Mouse (Mus musculus): ENCODE results near the gene Wipf1. TPM values are rescaled to one million over a fixed set of nuclear protein-coding genes. Genes with fewer than 3 reads are reported as not detected.

The Wipf1 gene
- polyA plus RNA-seq, 1 experiment: 37.6 TPM

DNA sequence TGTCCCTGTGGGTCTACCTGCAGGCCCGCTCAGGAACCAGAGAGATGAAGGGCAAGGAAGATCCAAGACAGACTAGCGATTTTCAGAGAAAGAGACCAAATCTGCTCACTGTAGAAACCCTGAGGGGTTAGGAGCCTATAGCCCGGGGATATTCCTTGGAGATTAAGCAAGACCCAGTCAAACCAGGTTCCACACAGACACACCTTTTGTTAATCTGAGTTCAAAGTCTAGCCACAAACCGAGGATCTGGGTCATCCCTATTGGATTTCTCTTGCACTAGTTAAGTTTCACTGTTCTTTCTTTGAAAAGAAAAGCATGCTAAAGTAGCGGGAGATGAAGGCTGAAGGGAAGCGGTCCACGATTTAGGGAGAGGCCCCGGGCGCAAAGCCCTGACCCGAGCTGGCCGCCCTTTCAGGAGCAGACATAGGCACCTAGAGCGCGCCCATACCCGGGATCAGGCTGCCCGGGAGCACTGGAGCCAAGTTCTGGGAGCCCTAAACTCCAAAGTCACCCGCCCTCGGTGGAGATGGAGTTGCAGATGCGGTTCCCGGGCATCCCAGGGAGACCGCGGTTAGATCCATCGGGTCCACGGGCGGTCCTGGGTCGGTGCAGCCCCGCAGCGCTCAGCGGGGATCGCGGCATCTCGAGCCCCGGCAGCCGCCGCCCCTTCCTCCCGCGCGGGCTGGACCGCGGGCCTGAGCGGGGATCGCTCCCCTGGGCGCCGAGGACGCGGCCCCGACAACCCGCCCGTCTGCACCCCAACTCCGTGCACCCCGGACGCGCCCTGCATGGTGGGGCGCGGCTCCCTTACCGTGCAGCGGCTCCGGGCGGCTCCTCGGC, 798 bp downstream of the Wipf1 start:
- Histone ChIP-seq H3K27ac (ENCODE audit: insufficient read depth, low read length) (peak overlapping the region; percentile 84), H3K4me3 (ENCODE audit: insufficient read depth, low read length) (peak overlapping the region; percentile 85), H3K4me1 (ENCODE audit: control insufficient read depth, insufficient read depth, low read length) (peaks cover 10% of the 10 kb centered on the region)
- TF ChIP-seq POLR2A (IDR thresholded peaks at IDR 0.05; ENCODE audit: low read depth, low read length): no peak
- no peak for TF ChIP-seq CTCF (IDR thresholded peaks at IDR 0.05; ENCODE audit: borderline replicate concordance, insufficient read depth, low read length)

DNA sequence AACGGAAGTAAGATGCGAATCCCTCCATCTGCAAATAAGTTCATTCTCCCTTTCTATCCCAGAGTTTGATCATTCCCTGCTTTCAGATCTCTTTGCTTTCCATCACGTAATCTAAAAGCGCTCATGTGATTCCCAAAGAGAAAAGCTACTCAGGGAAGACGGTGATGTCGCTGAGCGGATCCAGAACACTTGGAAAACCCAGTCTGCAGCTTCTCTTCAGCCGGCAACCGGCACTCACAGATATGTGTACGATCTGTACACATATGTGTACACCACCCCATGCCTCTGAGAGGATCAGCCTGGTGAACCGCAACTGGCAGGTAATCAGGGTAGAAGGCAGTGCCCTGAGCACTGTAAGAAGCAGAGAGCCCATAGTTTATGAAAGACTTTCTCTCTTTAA, 1.6 kb downstream of the Wipf1 start:
- H3K27ac ChIP-seq (ENCODE audit: insufficient read depth, low read length): peak overlapping the region; percentile 0; the same call in 1 of the 2 replicates
- H3K4me1 ChIP-seq (ENCODE audit: control insufficient read depth, insufficient read depth, low read length): peaks cover 10% of the 10 kb centered on the region
- no peak for TF ChIP-seq CTCF (IDR thresholded peaks at IDR 0.05; ENCODE audit: borderline replicate concordance, insufficient read depth, low read length)
- peak overlapping the region; percentile 85 for H3K4me3 ChIP-seq (ENCODE audit: insufficient read depth, low read length)

DNA sequence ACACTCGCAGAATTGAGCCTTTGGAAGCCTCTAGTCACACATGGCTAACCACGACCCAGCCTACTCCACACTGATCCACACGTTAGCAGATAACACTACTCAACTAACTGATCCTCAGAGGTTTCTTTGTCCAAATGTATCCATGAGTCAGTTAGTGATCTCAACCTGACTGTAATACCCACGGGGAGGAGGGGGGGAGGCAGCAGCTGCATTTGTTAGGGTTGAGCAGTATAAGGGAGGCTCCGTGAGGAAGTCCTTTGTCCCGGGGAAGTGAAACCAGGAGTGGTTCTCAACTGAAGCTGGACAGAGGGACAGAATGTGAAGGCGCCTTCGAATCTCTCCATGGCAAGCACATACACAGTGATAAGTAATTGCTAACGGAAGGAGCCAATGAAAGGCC, 2.8 kb downstream of the Wipf1 start:
- Histone ChIP-seq H3K27ac (ENCODE audit: insufficient read depth, low read length) (peak overlapping the region; percentile 35; the same call in 1 of the 2 replicates), H3K4me1 (ENCODE audit: control insufficient read depth, insufficient read depth, low read length) (peaks cover 19% of the 10 kb centered on the region), H3K4me3 (ENCODE audit: insufficient read depth, low read length) (no peak overlapping the region)
- TF ChIP-seq CTCF (IDR thresholded peaks at IDR 0.05; ENCODE audit: borderline replicate concordance, insufficient read depth, low read length) (no peak), POLR2A (IDR thresholded peaks at IDR 0.05; ENCODE audit: low read depth, low read length) (0 out of 2 replicates have a peak, but pooled peaks have one; percentile 21)

DNA sequence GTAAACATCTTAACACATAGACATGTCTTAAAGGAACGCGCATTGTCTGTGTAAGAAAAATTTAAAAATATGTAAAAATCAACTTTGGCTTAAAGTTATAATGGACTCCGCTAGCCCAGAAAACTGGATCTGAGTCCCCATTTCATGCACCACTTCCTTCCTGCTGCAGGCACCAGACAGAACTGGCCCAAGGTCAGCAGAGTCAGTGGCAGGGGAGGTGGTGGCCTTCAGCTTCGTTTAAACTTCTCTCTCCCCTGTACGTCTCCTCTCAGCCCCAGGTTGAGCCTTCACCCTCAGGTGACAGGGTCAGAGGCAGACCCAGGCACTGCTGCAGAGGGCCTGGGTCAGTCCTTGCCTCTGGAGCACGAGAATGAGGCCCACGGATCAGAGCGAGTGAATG, 6.6 kb downstream of the Wipf1 start:
- Histone ChIP-seq H3K4me3 (ENCODE audit: insufficient read depth, low read length) (no peak overlapping the region), H3K27ac (ENCODE audit: insufficient read depth, low read length) (no peak overlapping the region), H3K4me1 (ENCODE audit: control insufficient read depth, insufficient read depth, low read length) (peaks cover 24% of the 10 kb centered on the region)
- TF ChIP-seq CTCF (IDR thresholded peaks at IDR 0.05; ENCODE audit: borderline replicate concordance, insufficient read depth, low read length) (no peak), POLR2A (IDR thresholded peaks at IDR 0.05; ENCODE audit: low read depth, low read length) (no peak)

DNA sequence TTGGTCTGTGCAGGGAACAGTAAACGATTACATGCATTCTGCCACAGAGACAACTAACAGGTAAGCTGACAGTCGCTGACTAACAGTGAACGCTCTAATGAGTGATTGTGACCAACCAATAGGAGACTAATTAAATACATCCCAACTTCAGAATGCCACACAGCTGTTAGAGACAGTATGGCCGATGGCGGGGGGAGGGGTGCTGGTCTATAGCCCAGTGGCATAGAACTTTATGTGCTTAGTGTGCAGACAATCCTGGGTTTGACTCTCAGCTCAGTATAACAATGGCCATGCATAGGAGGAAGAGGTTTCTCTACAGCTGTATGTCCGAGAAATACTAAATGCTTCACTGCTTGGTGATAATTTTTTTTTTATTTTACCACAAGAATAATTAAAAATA, 7.2 kb downstream of the Wipf1 start:
- TF ChIP-seq POLR2A (IDR thresholded peaks at IDR 0.05; ENCODE audit: low read depth, low read length): no peak
- TF ChIP-seq CTCF (IDR thresholded peaks at IDR 0.05; ENCODE audit: borderline replicate concordance, insufficient read depth, low read length): no peak
- Histone ChIP-seq H3K27ac (ENCODE audit: insufficient read depth, low read length) (no peak overlapping the region), H3K4me3 (ENCODE audit: insufficient read depth, low read length) (no peak overlapping the region), H3K4me1 (ENCODE audit: control insufficient read depth, insufficient read depth, low read length) (peaks cover 24% of the 10 kb centered on the region)

DNA sequence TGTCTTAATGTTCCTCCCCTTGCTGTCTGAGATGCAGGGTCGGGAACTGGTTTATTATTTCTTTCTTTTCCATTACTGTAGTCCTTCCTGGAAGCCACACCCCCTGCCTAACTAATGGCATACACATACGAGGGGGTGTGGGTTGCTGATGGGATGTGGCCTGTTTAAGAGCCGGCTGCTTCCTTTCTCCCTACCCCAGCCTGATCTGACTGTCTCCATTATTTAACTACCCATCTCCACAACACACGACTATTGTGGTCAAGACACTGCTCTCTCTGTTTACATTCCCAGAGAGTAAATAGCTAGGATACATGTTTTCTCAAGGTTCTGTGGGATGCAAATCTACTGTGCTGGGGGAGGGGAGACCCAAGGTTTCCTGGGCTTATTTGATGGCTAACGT, 7.8 kb downstream of the Wipf1 start:
- no peak for TF ChIP-seq POLR2A (IDR thresholded peaks at IDR 0.05; ENCODE audit: low read depth, low read length)
- no peak for TF ChIP-seq CTCF (IDR thresholded peaks at IDR 0.05; ENCODE audit: borderline replicate concordance, insufficient read depth, low read length)
- Histone ChIP-seq H3K4me1 (ENCODE audit: control insufficient read depth, insufficient read depth, low read length) (peaks cover 19% of the 10 kb centered on the region), H3K4me3 (ENCODE audit: insufficient read depth, low read length) (no peak overlapping the region), H3K27ac (ENCODE audit: insufficient read depth, low read length) (no peak overlapping the region)

DNA sequence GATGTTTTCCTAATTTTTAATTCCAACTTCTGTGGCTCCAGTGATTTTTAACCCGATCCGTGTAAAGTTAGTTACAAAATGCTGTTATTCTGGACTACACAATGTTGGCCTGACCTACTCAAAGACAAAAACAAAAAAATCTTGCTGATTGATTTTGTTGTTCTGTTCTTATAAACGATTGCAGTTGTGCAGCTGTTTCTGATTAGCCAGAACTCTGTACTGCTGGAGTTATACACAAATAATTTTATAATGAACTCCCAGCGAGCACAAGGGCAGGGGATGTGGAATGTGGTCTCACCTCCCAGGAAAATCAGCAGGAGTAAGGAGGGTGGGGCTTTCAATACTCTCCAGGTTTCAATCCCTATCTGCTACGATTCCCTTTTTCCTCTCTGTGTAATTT, 10.6 kb downstream of the Wipf1 start:
- H3K4me3 ChIP-seq (ENCODE audit: insufficient read depth, low read length): no peak overlapping the region

DNA sequence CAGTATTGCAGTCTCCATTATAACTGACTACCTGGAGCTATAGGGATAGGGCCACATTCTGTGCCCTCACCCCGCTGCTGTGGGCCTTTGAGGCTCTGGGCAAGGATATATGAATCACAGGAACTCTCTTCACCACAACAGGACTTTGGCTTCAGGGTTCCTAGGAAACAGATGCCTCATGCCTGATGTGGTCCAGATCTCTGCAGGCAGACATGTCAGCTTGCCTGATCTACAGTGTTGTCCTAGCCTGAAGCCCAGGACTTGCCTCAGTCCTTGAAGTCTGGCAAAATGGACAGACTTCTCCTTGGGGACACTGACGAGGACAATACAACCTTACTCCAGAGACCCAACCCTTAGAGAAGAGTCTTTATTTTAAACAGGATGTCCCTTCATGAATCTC, 11.2 kb downstream of the Wipf1 start:
- Histone ChIP-seq H3K27ac (ENCODE audit: insufficient read depth, low read length) (no peak overlapping the region), H3K4me1 (ENCODE audit: control insufficient read depth, insufficient read depth, low read length) (peaks cover 17% of the 10 kb centered on the region)

More for the DNA sequence above, 10.6 kb downstream of the Wipf1 start:
- H3K4me1 ChIP-seq (ENCODE audit: control insufficient read depth, insufficient read depth, low read length): peaks cover 17% of the 10 kb centered on the region
- no peak overlapping the region for H3K27ac ChIP-seq (ENCODE audit: insufficient read depth, low read length)
- TF ChIP-seq POLR2A (IDR thresholded peaks at IDR 0.05; ENCODE audit: low read depth, low read length): no peak
- TF ChIP-seq CTCF (IDR thresholded peaks at IDR 0.05; ENCODE audit: borderline replicate concordance, insufficient read depth, low read length): no peak

DNA sequence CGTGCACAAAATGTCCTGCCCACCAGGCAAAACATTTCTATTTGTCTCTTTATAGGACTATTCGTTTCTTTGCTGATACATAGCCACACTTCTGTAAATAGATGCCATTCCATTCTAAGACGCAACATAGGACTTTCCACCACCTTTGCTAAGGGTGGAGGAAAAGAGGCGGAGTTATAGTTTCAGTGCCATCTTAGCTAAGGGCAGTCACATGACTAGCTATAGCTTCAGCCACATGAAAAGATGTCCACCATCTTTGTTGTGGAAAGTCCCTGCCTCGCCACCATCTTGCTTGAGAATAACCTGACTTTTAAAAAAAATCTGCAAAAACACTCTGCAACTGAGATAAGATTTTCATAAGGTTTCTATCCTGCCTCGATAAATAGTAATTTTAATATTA, 15.4 kb downstream of the Wipf1 start:
- no peak for TF ChIP-seq CTCF (IDR thresholded peaks at IDR 0.05; ENCODE audit: borderline replicate concordance, insufficient read depth, low read length)
- no peak for TF ChIP-seq POLR2A (IDR thresholded peaks at IDR 0.05; ENCODE audit: low read depth, low read length)
- H3K27ac ChIP-seq (ENCODE audit: insufficient read depth, low read length): no peak overlapping the region
- peaks cover 6% of the 10 kb centered on the region for H3K4me1 ChIP-seq (ENCODE audit: control insufficient read depth, insufficient read depth, low read length)
- H3K4me3 ChIP-seq (ENCODE audit: insufficient read depth, low read length): no peak overlapping the region

More for the DNA sequence above, 11.2 kb downstream of the Wipf1 start:
- H3K4me3 ChIP-seq (ENCODE audit: insufficient read depth, low read length): no peak overlapping the region
- TF ChIP-seq POLR2A (IDR thresholded peaks at IDR 0.05; ENCODE audit: low read depth, low read length): no peak
- TF ChIP-seq CTCF (IDR thresholded peaks at IDR 0.05; ENCODE audit: borderline replicate concordance, insufficient read depth, low read length): no peak

DNA sequence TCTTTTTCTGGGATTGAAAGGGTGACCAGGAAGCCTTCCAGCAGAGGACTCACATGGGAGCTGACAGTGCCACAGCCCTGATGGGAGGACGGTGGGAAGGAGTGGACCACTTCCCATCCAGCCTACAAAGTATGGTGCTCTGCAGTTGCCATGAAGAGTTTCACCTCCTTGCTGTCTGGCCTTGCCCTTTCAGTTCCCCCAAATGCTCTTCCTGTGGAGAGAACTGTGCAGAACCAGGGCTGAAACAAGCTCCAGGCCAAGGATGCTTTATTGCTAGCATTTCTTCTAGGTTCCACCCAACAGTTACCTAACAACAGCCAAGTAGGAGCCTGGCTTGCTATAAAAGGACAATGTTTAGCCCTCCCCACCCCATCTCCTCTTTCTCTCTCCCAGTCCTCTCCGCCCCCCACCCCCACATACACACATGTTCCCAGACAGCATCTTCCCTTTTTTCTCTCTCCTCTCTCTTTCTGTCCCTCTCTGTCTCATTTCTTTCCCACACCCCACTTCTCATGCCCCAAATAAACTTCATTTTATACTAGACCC, 16.3 kb downstream of the Wipf1 start:
- TF ChIP-seq CTCF (IDR thresholded peaks at IDR 0.05; ENCODE audit: borderline replicate concordance, insufficient read depth, low read length) (no peak), POLR2A (IDR thresholded peaks at IDR 0.05; ENCODE audit: low read depth, low read length) (no peak)
- Histone ChIP-seq H3K4me3 (ENCODE audit: insufficient read depth, low read length) (no peak overlapping the region), H3K27ac (ENCODE audit: insufficient read depth, low read length) (no peak overlapping the region), H3K4me1 (ENCODE audit: control insufficient read depth, insufficient read depth, low read length) (peaks cover 4% of the 10 kb centered on the region)
